Mouse (Mus musculus): ENCODE measurements around the gene Gm20388.

Gm20388 gene

DNA sequence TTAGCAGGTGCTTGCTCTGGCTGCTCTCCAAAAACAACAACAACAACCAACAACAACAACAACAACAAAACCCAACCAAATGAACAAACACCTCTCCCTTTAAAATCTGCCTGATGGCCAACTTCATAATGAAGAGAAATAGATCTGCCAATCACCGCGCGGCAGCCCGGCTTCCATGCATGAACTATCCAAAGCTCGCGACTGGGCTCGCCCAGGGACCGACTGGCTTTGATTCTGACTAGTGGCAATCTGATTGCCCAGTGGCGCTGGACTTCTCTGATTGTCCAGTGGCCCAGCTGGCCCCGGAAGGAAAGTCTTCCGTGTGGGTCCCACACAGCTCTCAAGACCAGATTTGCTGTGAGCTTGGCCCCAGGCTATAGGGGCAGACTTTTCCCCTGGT, 825.8 kb downstream of the Gm20388 start:
- in situ Hi-C loops (cut with MboI), result no loop called here

- in situ Hi-C loops (cut with MboI), result no loop called here
Observed at GRCm38 (mm10) chr8:120737166-120737565, 826.5 kb downstream of the Gm20388 start.

DNA sequence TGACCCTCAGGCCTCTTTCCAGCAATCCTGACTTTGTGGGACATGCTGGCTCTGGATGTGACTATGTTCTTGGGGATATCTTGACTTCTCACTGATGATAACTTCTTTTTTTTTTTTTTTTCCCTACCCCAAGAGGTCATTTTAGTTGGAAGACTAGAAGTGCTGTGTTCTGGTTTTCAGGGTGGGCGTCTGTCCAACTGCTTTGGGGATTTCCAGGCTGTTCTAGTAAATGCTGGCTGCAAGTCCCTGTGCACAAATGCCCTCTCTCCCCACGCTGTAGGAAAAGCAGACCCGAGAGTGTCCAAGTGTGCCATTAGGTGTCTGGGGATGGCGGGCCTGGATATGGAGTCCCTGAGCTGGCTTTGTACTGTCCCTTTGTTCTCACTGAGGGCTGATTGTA, 828.1 kb downstream of the Gm20388 start:
- in situ Hi-C loops (cut with MboI), result no loop called here

- in situ Hi-C loops (cut with MboI), result no loop called here
Observed at GRCm38 (mm10) chr8:120739526-120739925, 828.9 kb downstream of the Gm20388 start.

DNA sequence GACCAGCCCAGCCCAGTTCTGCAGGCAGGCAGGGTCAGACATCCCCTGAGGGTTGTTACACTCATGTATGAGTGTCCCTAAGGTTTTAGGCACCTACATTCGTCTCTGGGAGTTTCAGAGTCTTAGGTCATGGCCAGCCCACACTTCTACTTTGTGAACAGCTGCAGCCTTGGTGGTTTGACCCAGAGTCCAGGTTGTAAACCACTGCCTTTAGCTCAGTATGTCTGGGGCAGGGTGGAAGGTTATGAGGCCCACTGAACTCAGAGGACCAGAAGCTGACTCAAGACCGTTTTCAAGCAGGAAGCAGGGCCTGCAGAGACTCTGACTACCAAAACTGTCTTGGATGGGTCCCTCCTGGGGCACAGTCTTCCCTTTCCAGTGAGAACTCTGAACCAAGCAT, 829.9 kb downstream of the Gm20388 start:
- in situ Hi-C loops (cut with MboI), result no loop called here

DNA sequence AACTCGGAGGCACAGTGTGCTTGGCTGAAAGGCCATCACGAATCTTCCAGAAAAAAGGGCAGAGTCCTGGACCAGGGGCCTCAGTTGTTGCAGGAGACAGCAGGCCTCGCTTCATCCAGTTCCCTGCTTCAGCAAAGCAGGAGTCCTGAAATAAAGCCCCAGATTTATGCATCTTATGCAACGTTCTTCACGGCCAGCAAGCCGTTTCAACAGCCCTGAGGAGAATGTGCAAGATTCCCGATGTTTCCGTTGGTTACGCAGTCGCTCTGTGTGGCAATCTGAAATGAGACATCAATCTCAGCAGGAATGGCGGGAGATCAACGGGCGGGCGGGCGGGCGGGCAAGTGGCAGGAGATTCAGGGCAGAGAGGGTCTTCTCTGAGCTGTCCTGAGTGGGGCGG, 830.4 kb downstream of the Gm20388 start:
- in situ Hi-C loops (cut with MboI), result no loop called here

GRCm38 (mm10) chr8:120741815-120742530, 831.3 kb downstream of the Gm20388 start:
- in situ Hi-C loops (cut with MboI), result no loop called here

DNA sequence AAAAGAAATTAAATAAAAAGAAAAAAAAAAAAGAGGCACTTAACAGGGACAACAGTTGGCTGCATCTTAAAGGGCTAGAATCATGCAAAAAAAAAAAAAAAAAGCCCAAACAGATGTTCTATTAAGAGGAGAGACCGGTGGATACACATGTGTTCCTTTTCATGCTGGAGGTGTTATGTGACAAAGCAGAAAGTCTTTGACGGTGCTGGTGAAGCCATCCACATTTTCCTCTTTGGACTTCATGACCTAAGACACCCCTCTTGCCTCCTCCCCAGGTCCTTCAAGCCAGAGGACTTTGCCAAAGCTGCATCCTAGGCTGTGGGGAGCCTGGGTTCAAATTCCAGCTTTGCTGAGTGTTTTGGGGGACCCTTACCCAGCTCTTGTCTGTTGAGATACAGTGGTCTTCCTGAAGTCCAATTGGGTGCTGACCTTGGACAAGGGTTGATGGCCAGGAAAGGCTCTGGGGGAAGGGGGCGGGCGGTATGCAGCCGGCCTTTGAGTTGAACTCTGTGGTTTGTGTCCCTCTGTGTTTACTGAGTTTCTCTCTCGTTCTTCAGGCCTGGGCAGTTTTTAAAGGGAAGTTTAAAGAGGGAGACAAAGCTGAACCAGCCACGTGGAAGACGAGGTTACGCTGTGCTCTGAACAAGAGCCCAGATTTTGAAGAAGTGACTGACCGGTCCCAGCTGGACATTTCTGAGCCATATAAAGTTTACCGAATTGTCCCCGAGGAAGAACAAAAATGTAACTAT, 832.7 kb downstream of the Gm20388 start:
- in situ Hi-C loops (cut with MboI), result no loop called here

GRCm38 (mm10) chr8:120743898-120744290, 833.3 kb downstream of the Gm20388 start:
- in situ Hi-C loops (cut with MboI), result no loop called here

DNA sequence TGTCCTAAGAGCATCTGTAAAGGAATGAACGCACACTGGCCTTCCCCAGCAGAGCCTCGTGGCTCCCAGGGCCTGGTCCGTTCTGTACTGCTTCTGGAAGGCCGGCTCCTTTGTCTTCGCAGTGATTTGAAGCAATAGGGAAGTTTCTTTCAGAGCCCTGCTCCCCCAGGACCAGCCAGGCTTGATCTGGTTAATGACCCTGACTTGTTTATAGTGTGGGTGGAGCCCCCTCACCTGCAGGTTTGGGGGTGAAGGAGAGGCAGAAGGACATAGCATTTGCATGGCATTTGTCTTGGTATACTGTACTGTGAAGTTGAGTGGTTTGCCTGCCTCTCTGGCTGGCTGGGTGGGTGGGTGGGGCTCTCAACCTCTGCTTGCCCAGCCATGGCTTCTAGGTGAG, 833.8 kb downstream of the Gm20388 start:
- in situ Hi-C loops (cut with MboI), result no loop called here

- in situ Hi-C loops (cut with MboI), result no loop called here
Observed at GRCm38 (mm10) chr8:120745226-120745625, 834.6 kb downstream of the Gm20388 start.

DNA sequence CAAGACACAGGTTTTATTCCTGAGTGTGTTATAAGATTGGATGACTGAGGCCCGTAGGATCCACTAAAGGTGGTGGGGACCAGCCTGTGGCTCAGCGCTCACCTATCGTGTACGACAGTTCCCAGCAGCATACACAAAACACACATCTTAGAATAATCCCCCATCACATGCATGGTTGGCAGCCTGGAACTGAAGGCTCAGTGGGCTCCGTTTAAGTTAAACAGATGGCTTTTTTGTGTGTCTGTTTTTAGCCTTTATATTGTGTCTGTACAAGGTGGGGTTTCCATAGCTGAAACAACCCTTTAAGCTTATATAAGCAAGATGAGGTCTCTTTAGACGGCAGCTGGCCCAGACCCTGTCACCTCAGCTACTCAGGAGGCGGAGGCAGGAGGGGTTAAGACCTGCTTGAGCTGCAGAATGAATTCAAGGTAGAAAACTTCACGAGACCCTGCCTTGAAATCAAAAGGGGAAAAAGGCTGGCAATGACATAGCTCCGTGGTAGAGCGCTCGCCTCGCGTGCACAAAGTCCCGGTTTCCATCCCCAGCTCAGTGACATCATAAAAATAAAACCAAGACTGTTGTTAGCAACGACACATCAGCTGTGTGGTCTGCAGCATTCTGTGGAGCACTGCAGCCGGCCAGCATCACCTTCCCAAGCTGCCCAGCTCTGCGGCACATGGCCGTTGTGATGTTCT, 835.5 kb downstream of the Gm20388 start:
- in situ Hi-C loops (cut with MboI), result no loop called here

DNA sequence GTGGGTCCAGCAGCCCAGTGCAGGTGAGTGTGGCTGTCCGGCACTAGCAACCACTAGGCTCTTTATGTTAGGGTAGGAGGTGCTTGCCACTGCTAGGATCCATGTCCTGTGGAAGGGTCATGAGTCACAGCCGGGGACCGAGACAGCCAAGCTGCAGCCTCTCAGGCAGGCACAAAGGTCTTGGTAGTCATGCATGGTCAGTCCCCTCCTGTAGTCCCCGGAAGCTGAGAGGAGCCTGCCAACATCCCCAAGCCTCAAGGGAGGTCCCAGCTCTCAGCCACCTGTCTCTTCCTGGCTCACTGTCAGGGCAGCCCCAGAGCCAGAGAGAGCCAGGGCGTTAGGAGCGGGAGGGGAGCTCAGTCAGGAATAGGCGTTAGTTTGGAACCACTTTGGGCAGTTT, 836.6 kb downstream of the Gm20388 start:
- in situ Hi-C loops (cut with MboI), result no loop called here

GRCm38 (mm10) chr8:120750616-120751015, 840.0 kb downstream of the Gm20388 start:
- in situ Hi-C loops (cut with MboI), result loop anchor here (5.0 kb wide), 1 partner anchor 48 kb away; no protein-coding TSS in a partner anchor

- in situ Hi-C loops (cut with MboI), result loop anchor here (5.0 kb wide), 1 partner anchor 49 kb away; no protein-coding TSS in a partner anchor
Observed at GRCm38 (mm10) chr8:120751226-120752081, 840.8 kb downstream of the Gm20388 start.

DNA sequence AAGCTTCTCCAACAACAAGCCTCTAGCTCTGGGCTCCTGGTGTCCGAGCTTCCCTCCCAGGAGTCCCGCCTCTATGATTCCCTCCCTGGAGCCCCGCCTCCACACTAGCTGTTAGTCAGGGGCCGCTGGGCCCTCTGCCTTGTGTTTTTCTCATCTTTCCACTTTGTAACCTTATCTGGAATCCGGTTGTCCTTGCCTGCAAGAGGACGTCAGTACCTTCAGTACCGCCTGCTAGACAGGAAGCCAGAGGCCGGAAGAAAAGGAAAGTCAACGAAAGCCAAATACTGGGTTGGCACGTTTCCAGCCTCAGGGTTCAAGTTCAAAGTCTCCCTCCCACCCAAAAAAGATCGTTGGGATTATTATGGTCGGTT, 841.4 kb downstream of the Gm20388 start:
- in situ Hi-C loops (cut with MboI), result loop anchor here (5.0 kb wide), 1 partner anchor 50 kb away; no protein-coding TSS in a partner anchor

DNA sequence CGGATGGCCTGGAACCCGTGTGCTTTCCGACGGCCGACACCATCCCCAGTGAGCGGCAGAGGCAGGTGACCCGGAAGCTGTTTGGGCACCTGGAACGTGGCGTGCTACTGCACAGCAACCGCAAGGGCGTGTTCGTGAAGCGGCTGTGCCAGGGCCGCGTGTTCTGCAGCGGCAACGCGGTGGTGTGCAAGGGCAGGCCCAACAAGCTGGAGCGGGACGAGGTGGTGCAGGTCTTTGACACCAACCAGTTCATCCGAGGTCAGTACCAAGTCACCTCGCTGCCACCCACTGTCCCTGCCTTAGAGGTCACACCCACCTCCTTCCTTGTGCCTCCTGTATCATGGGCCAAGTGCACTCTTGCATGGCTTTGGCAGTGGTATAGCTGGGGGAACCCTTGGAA, 842.8 kb downstream of the Gm20388 start:
- in situ Hi-C loops (cut with MboI), result loop anchor here (5.0 kb wide), 1 partner anchor 51 kb away; no protein-coding TSS in a partner anchor

GRCm38 (mm10) chr8:120755306-120756297, 845.0 kb downstream of the Gm20388 start:
- in situ Hi-C loops (cut with MboI), result loop anchor here (5.0 kb wide), 1 partner anchor 37 kb away; no protein-coding TSS in a partner anchor

DNA sequence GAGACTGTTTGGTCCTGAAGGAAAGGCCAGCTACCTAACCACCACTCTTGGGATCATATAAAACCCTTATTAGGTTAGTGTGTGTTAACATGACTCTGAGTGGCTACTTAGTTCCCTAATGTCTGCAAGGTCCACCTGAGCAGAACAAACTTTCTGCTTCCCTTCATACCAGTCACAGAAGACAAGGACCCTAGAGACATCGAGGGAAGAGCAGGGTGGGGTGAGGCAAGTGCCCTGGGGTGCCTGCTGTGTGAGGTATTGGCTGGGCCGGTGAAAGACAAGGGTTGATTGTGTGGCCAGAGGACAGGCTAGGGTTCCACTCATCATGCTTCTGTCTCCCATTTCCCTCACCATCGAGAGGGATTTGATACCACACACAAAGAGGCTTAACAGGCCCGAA, 847.4 kb downstream of the Gm20388 start:
- in situ Hi-C loops (cut with MboI), result loop anchor here (5.0 kb wide), 1 partner anchor 34 kb away; no protein-coding TSS in a partner anchor

DNA sequence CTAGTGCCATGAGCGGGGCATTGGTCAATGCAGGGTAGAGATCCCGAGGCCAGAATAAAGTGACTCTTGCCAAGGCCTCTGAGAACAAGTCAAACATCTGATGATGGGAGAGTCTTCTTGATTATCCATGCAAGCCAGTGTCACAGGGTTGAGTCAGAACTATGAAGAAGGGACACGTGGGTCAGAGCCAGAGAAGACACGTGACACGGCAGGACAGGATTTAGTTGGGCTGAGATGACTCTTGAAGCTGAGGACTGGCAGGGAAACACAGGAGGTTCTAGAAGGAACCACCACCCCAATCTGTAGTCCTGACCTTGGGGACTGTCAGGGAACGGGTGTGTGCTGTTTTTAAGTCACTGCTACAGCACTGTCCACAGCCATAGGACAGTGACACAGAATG, 849.2 kb downstream of the Gm20388 start:
- in situ Hi-C loops (cut with MboI), result loop anchor here (5.0 kb wide), 1 partner anchor 32 kb away; no protein-coding TSS in a partner anchor
